Mouse (Mus musculus): Measurements from ENCODE around the gene Slc7a5. TPM values are rescaled to one million over a fixed set of nuclear protein-coding genes. Genes with fewer than 3 reads are reported as not detected.
A peak's percentile ranks its signal among the peaks of the same experiment; 100 is the strongest.

Gene Slc7a5
- total and polyA plus RNA-seq, 3 experiments = 110 to 291 (median 207) TPM

DNA sequence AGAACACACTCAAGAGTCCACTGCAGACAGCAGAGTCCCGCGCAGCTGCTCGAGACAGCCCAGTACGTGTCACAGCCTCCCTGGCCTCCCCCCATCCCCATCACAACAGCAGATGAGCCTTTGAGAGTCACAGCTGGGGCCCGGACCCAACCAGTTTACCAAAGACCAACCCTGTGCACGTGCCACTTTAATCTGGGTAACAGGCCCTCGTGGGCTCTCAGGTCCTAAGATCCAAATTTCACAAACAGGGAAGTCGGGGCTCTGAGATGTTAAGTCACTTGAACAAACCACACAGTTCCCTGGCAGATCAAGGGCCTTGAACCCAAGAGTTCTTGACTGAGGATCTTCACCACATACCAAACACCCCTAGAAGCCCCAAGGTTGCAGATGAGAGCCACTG is 14.1 kb upstream of the Slc7a5 start:
- no peak overlapping the region for H3K4me2 ChIP-seq (ENCODE audit: insufficient read depth, low read depth, poor library complexity, severe bottlenecking)

DNA sequence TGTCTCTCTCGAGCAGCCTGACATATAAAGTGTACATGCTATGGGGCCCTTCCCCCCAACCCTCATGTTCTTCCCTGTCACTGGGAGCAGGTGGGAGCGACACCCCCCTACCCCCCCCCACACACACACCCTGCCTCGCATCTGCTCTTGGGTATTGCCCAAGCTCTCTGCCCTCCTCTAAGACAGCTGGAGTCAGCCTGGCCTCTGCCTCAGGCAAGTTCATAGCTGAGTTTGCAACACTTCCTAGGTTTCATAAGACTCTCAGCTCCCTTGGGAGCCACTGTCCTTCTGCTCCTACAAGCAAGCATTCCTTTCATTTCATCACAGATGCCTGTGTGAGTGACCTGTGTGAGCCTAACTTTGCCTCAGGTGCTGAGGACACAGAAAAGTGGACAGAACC is 12.2 kb upstream of the Slc7a5 start:
- H3K4me2 ChIP-seq (ENCODE audit: insufficient read depth, low read depth, poor library complexity, severe bottlenecking) = no peak overlapping the region
- peaks cover 12 to 14% of the 10 kb centered on the region in 2 experiments for H3K36me3 ChIP-seq (replicated peaks in 1 of 2; ENCODE audit: control insufficient read depth in 1 of 2, insufficient read depth in 1 of 2, low read length in 1 of 2)
- H3K27ac ChIP-seq (ENCODE audit: insufficient read depth, low read depth) = peak overlapping the region; percentile 50
- TF ChIP-seq TBP (conservative IDR thresholded peaks at IDR 0.05; ENCODE audit: low read depth, low read length) = no peak
- TF ChIP-seq EP300 (IDR thresholded peaks at IDR 0.05; ENCODE audit: low read length) = no peak
- no peak for TF ChIP-seq CHD1 (IDR thresholded peaks at IDR 0.05; ENCODE audit: low read depth, low read length)
- no peak for TF ChIP-seq JUN (IDR thresholded peaks at IDR 0.05; ENCODE audit: insufficient read depth, low read depth, low read length)
- no peak for TF ChIP-seq SIN3A (IDR thresholded peaks at IDR 0.05; ENCODE audit: low read length)
- no peak for TF ChIP-seq ZMIZ1 (IDR thresholded peaks at IDR 0.05; ENCODE audit: low read depth, low read length)
- TF ChIP-seq SMC3 (IDR thresholded peaks at IDR 0.05; ENCODE audit: low read depth, low read length) = no peak
- no peak for TF ChIP-seq CTCF (conservative IDR thresholded peaks at IDR 0.05 in 1 of 2, IDR thresholded peaks at IDR 0.05 in 1 of 2; ENCODE audit: low read depth in 2 of 2, low read length in 2 of 2)
- H3K9ac ChIP-seq (ENCODE audit: insufficient read depth, low read depth) = no peak overlapping the region
- no peak overlapping the region for H3K4me3 ChIP-seq (replicated peaks in 1 of 3; ENCODE audit: low read depth in 2 of 3, low read length in 2 of 3, poor library complexity in 1 of 3)
- dilution Hi-C loops (cut with MboI; ENCODE audit: extremely low pct_ligation_motif_present, extremely low pct_unique_long_range_greater_than_20kb, low sequenced_read_pairs) = no loop called here
- in situ Hi-C loops (cut with MboI; ENCODE audit: low pct_ligation_motif_present, low pct_unique_long_range_greater_than_20kb, low sequenced_read_pairs) = loop anchor here (10.0 kb wide), 1 partner anchor 45 kb away; no protein-coding TSS in a partner anchor
- no peaks in the 10 kb centered on the region for H3K27me3 ChIP-seq (replicated peaks)
- peaks cover 9% of the 10 kb centered on the region for H3K9me3 ChIP-seq (replicated peaks; ENCODE audit: low read length)
- peaks cover 15 to 32% of the 10 kb centered on the region in 2 experiments for H3K4me1 ChIP-seq (ENCODE audit: control insufficient read depth in 1 of 2, insufficient read depth in 2 of 2)
- DNase-seq (ENCODE audit: extremely low read depth) = no peak
- no peaks in the 10 kb centered on the region for H3K79me2 ChIP-seq (replicated peaks; ENCODE audit: control insufficient read depth, extremely low read depth, insufficient read depth, poor library complexity, severe bottlenecking)

More for the DNA sequence above, 14.1 kb upstream of the Slc7a5 start:
- Histone ChIP-seq H3K4me3 (replicated peaks in 1 of 3; ENCODE audit: low read depth in 2 of 3, low read length in 2 of 3, poor library complexity in 1 of 3) (no peak overlapping the region), H3K4me1 (ENCODE audit: control insufficient read depth in 1 of 2, insufficient read depth in 2 of 2) (peaks cover 16 to 41% of the 10 kb centered on the region in 2 experiments), H3K27ac (ENCODE audit: insufficient read depth, low read depth) (no peak overlapping the region), H3K9ac (ENCODE audit: insufficient read depth, low read depth) (no peak overlapping the region), H3K36me3 (replicated peaks in 1 of 2; ENCODE audit: control insufficient read depth in 1 of 2, insufficient read depth in 1 of 2, low read length in 1 of 2) (peaks cover 7 to 9% of the 10 kb centered on the region in 2 experiments), H3K27me3 (replicated peaks) (no peaks in the 10 kb centered on the region), H3K9me3 (replicated peaks; ENCODE audit: low read length) (peaks cover 6% of the 10 kb centered on the region), H3K79me2 (replicated peaks; ENCODE audit: control insufficient read depth, extremely low read depth, insufficient read depth, poor library complexity, severe bottlenecking) (no peaks in the 10 kb centered on the region)
- dilution Hi-C loops (cut with MboI; ENCODE audit: extremely low pct_ligation_motif_present, extremely low pct_unique_long_range_greater_than_20kb, low sequenced_read_pairs) (no loop called here), in situ Hi-C loops (cut with MboI; ENCODE audit: low pct_ligation_motif_present, low pct_unique_long_range_greater_than_20kb, low sequenced_read_pairs) (loop anchor here (10.0 kb wide), 1 partner anchor 47 kb away; no protein-coding TSS in a partner anchor)
- TF ChIP-seq RAD21 (IDR thresholded peaks at IDR 0.05; ENCODE audit: low read depth, low read length) (no peak), KAT2A (IDR thresholded peaks at IDR 0.05; ENCODE audit: insufficient replicate concordance, low read length) (no peak), E2F4 (IDR thresholded peaks at IDR 0.05; ENCODE audit: insufficient replicate concordance, low read depth, low read length) (no peak), GABPA (IDR thresholded peaks at IDR 0.05; ENCODE audit: insufficient replicate concordance, low read depth, low read length) (no peak), BHLHE40 (IDR thresholded peaks at IDR 0.05; ENCODE audit: low read depth, low read length) (no peak), PAX5 (IDR thresholded peaks at IDR 0.05; ENCODE audit: low read length) (no peak), JUN (IDR thresholded peaks at IDR 0.05; ENCODE audit: insufficient read depth, low read depth, low read length) (no peak), USF2 (conservative IDR thresholded peaks at IDR 0.05; ENCODE audit: low read depth, low read length) (no peak), IRF4 (IDR thresholded peaks at IDR 0.05; ENCODE audit: low read depth, low read length) (no peak)
- no peak for DNase-seq (ENCODE audit: extremely low read depth)

Data from CH12.LX (cell line).